Mouse (Mus musculus): ENCODE data around the gene Hbq1a. TPM values are rescaled to one million over a fixed set of nuclear protein-coding genes. Genes with fewer than 3 reads are reported as not detected.
A peak's percentile ranks its signal among the peaks of the same experiment; 100 is the strongest.
"Not testable (repeated sequence)": the region's sequence is repeated elsewhere in the genome, so short reads cannot be mapped to it uniquely, and the experiment has no call there.

The Hbq1a gene
- total and polyA plus RNA-seq, 2 experiments from 2014 or later: not detected

- H3K27ac ChIP-seq (ENCODE audit: low read depth): no peak overlapping the region
- H3K4me3 ChIP-seq (ENCODE audit: low read depth, low read length): no peak overlapping the region
- 70% methylated on average over 7 of the region's 7 CpGs for WGBS
- no peak for DNase-seq (ENCODE audit: low spot score)
- ATAC-seq (ENCODE audit: insufficient read depth, low read depth): no peak
- H3K9ac ChIP-seq (replicated peaks; ENCODE audit: low read depth, low read length): no peak overlapping the region
- no peak for TF ChIP-seq CTCF (IDR thresholded peaks at IDR 0.05; ENCODE audit: low read depth)
- TF ChIP-seq EP300 (IDR thresholded peaks at IDR 0.05; ENCODE audit: low read depth): no peak
- H3K27me3 ChIP-seq (ENCODE audit: control insufficient read depth, insufficient read depth, low read length): peaks cover 10% of the 10 kb centered on the region; the same call in 1 of the 2 replicates
- no peaks in the 10 kb centered on the region for H3K4me1 ChIP-seq (ENCODE audit: control insufficient read depth, insufficient read depth)
- H3K4me2 ChIP-seq (ENCODE audit: low read depth, low read length): no peak overlapping the region
- no peaks in the 10 kb centered on the region for H3K36me3 ChIP-seq (replicated peaks; ENCODE audit: control insufficient read depth, insufficient read depth, low read length)
- no peaks in the 10 kb centered on the region for H3K9me3 ChIP-seq (replicated peaks; ENCODE audit: control insufficient read depth, low read length)
These were observed 14.7 kb upstream of the Hbq1a start for GRCm38 (mm10) chr11:32285031-32285775.

GRCm38 (mm10) chr11:32285887-32286286 is 14.0 kb upstream of the Hbq1a start:
- not testable (repeated sequence) for H3K9ac ChIP-seq (replicated peaks; ENCODE audit: low read depth, low read length); H3K27ac ChIP-seq (ENCODE audit: low read depth); H3K4me2 ChIP-seq (ENCODE audit: low read depth, low read length); H3K36me3 ChIP-seq (replicated peaks; ENCODE audit: control insufficient read depth, insufficient read depth, low read length); ATAC-seq (ENCODE audit: insufficient read depth, low read depth); H3K27me3 ChIP-seq (ENCODE audit: control insufficient read depth, insufficient read depth, low read length); H3K4me3 ChIP-seq (ENCODE audit: low read depth, low read length); DNase-seq (ENCODE audit: low spot score); H3K4me1 ChIP-seq (ENCODE audit: control insufficient read depth, insufficient read depth); H3K9me3 ChIP-seq (replicated peaks; ENCODE audit: control insufficient read depth, low read length)

GRCm38 (mm10) chr11:32286695-32287492 is 13.0 kb upstream of the Hbq1a start, which contains the start of gene Hbq1b:
Gene Hbq1b (plus strand): TSS chr11:32286965.
- H3K27me3 ChIP-seq (ENCODE audit: control insufficient read depth, insufficient read depth, low read length); H3K27ac ChIP-seq (ENCODE audit: low read depth); H3K36me3 ChIP-seq (replicated peaks; ENCODE audit: control insufficient read depth, insufficient read depth, low read length); H3K4me1 ChIP-seq (ENCODE audit: control insufficient read depth, insufficient read depth); H3K9ac ChIP-seq (replicated peaks; ENCODE audit: low read depth, low read length); H3K9me3 ChIP-seq (replicated peaks; ENCODE audit: control insufficient read depth, low read length); H3K4me3 ChIP-seq (ENCODE audit: low read depth, low read length): not testable (repeated sequence)
- H3K4me2 ChIP-seq (ENCODE audit: low read depth, low read length): peak within 1 kb of the TSS; percentile 39; the same call in 1 of the 2 replicates
- DNase-seq (ENCODE audit: low spot score) (peak; percentile 29), ATAC-seq (ENCODE audit: insufficient read depth, low read depth) (peak; percentile 55; the same call in 1 of the 2 replicates)
- 21% methylated on average over 30 of the region's 33 CpGs for WGBS
- peak; percentile 69 for TF ChIP-seq CTCF (IDR thresholded peaks at IDR 0.05; ENCODE audit: low read depth)

GRCm38 (mm10) chr11:32287493-32287825 is 12.4 kb upstream of the Hbq1a start:
- no peak for ATAC-seq (ENCODE audit: insufficient read depth, low read depth)
- H3K9ac ChIP-seq (replicated peaks; ENCODE audit: low read depth, low read length): no peak overlapping the region
- peaks cover 9% of the 10 kb centered on the region; the same call in 1 of the 2 replicates for H3K27me3 ChIP-seq (ENCODE audit: control insufficient read depth, insufficient read depth, low read length)
- DNase-seq (ENCODE audit: low spot score): no peak
- H3K4me3 ChIP-seq (ENCODE audit: low read depth, low read length): no peak overlapping the region
- no peak for TF ChIP-seq EP300 (IDR thresholded peaks at IDR 0.05; ENCODE audit: low read depth)
- TF ChIP-seq CTCF (IDR thresholded peaks at IDR 0.05; ENCODE audit: low read depth): no peak
- H3K4me2 ChIP-seq (ENCODE audit: low read depth, low read length): no peak overlapping the region
- H3K4me1 ChIP-seq (ENCODE audit: control insufficient read depth, insufficient read depth): no peaks in the 10 kb centered on the region
- no peaks in the 10 kb centered on the region for H3K36me3 ChIP-seq (replicated peaks; ENCODE audit: control insufficient read depth, insufficient read depth, low read length)
- WGBS: 59% methylated on average over 9 of the region's 9 CpGs
- H3K9me3 ChIP-seq (replicated peaks; ENCODE audit: control insufficient read depth, low read length): no peaks in the 10 kb centered on the region
- no peak overlapping the region for H3K27ac ChIP-seq (ENCODE audit: low read depth)

GRCm38 (mm10) chr11:32292819-32293218 is 7.0 kb upstream of the Hbq1a start:
- peaks cover 11% of the 10 kb centered on the region; the same call in 1 of the 2 replicates for H3K27me3 ChIP-seq (ENCODE audit: control insufficient read depth, insufficient read depth, low read length)
- H3K27ac ChIP-seq (ENCODE audit: low read depth); H3K36me3 ChIP-seq (replicated peaks; ENCODE audit: control insufficient read depth, insufficient read depth, low read length); H3K4me2 ChIP-seq (ENCODE audit: low read depth, low read length); ATAC-seq (ENCODE audit: insufficient read depth, low read depth); H3K9me3 ChIP-seq (replicated peaks; ENCODE audit: control insufficient read depth, low read length); H3K4me1 ChIP-seq (ENCODE audit: control insufficient read depth, insufficient read depth); H3K4me3 ChIP-seq (ENCODE audit: low read depth, low read length); H3K9ac ChIP-seq (replicated peaks; ENCODE audit: low read depth, low read length); DNase-seq (ENCODE audit: low spot score): not testable (repeated sequence)
- 75% methylated on average over 4 of the region's 4 CpGs for WGBS

GRCm38 (mm10) chr11:32293479-32293878 is 6.4 kb upstream of the Hbq1a start:
- not testable (repeated sequence) for H3K9me3 ChIP-seq (replicated peaks; ENCODE audit: control insufficient read depth, low read length); H3K4me1 ChIP-seq (ENCODE audit: control insufficient read depth, insufficient read depth); H3K4me2 ChIP-seq (ENCODE audit: low read depth, low read length); DNase-seq (ENCODE audit: low spot score); H3K9ac ChIP-seq (replicated peaks; ENCODE audit: low read depth, low read length); H3K4me3 ChIP-seq (ENCODE audit: low read depth, low read length); H3K27ac ChIP-seq (ENCODE audit: low read depth); ATAC-seq (ENCODE audit: insufficient read depth, low read depth); H3K36me3 ChIP-seq (replicated peaks; ENCODE audit: control insufficient read depth, insufficient read depth, low read length)
- H3K27me3 ChIP-seq (ENCODE audit: control insufficient read depth, insufficient read depth, low read length): peaks cover 11% of the 10 kb centered on the region; the same call in 1 of the 2 replicates
- WGBS: 49% methylated on average over 3 of the region's 3 CpGs

GRCm38 (mm10) chr11:32296203-32296602 is 3.7 kb upstream of the Hbq1a start, which contains the start of gene Hba-a2:
Gene Hba-a2 (plus strand): TSS chr11:32296489.
- not testable (repeated sequence) for ATAC-seq (ENCODE audit: insufficient read depth, low read depth); H3K4me1 ChIP-seq (ENCODE audit: control insufficient read depth, insufficient read depth); DNase-seq (ENCODE audit: low spot score); H3K27ac ChIP-seq (ENCODE audit: low read depth); H3K4me3 ChIP-seq (ENCODE audit: low read depth, low read length); H3K4me2 ChIP-seq (ENCODE audit: low read depth, low read length); H3K36me3 ChIP-seq (replicated peaks; ENCODE audit: control insufficient read depth, insufficient read depth, low read length); H3K9ac ChIP-seq (replicated peaks; ENCODE audit: low read depth, low read length); H3K9me3 ChIP-seq (replicated peaks; ENCODE audit: control insufficient read depth, low read length)
- peaks cover 11% of the 10 kb centered on the region; the same call in 1 of the 2 replicates for H3K27me3 ChIP-seq (ENCODE audit: control insufficient read depth, insufficient read depth, low read length)
- WGBS: no CpG with 5 or more reads among the region's 4 CpGs

GRCm38 (mm10) chr11:32297417-32297816 is 2.5 kb upstream of the Hbq1a start:
- not testable (repeated sequence) for H3K27ac ChIP-seq (ENCODE audit: low read depth); H3K4me2 ChIP-seq (ENCODE audit: low read depth, low read length); H3K9me3 ChIP-seq (replicated peaks; ENCODE audit: control insufficient read depth, low read length); H3K36me3 ChIP-seq (replicated peaks; ENCODE audit: control insufficient read depth, insufficient read depth, low read length); ATAC-seq (ENCODE audit: insufficient read depth, low read depth); DNase-seq (ENCODE audit: low spot score); H3K4me1 ChIP-seq (ENCODE audit: control insufficient read depth, insufficient read depth); H3K4me3 ChIP-seq (ENCODE audit: low read depth, low read length); H3K9ac ChIP-seq (replicated peaks; ENCODE audit: low read depth, low read length)
- H3K27me3 ChIP-seq (ENCODE audit: control insufficient read depth, insufficient read depth, low read length): peaks cover 11% of the 10 kb centered on the region; the same call in 1 of the 2 replicates
- 24% methylated on average over 2 of the region's 2 CpGs for WGBS

Measured in heart, postnatal 0 days (tissue).